In genomic region chr5:47751907-47752306, GRCm38 (mm10) we compare ENCODE assay signal across 32 mouse cellular contexts.
"Had no signal": no experiment of that assay in that cellular context is flagged by ENCODE, and none has a peak within 500 bp of the region (broad histone marks: within the 10 kb centered on the region; RNA-seq: fewer than 3 reads in every experiment).

No protein-coding gene starts in this region.

- H3K27ac ChIP-seq: heart, embryonic 10.5 days; heart, embryonic 13.5 days; heart, embryonic 15.5 days; hindbrain, embryonic 10.5 days; hindbrain, embryonic 12.5 days; hindbrain, embryonic 13.5 days; hindbrain, embryonic 14.5 days; hindbrain, embryonic 15.5 days; hindbrain, postnatal 0 days; kidney, embryonic 15.5 days; kidney, postnatal 0 days; layer of hippocampus, adult 2 months; left cerebral cortex, adult 2 months had no signal

- ATAC-seq: hindbrain, embryonic 16.5 days; hindbrain, postnatal 0 days; inflammation-experienced regulatory T-cells, adult 6 months had no signal

- DNase-seq: heart, postnatal 10 days; heart, postnatal 14 days; heart, postnatal 36 days; heart, postnatal 4 days; kidney, adult 11 months; kidney, adult 18-20 months; kidney, adult 2 months; kidney, adult 9 months; kidney, postnatal 10 days; kidney, postnatal 14 days; kidney, postnatal 25 days; kidney, postnatal 36 days; kidney, postnatal 4 days; layer of hippocampus, adult 9-11 months; layer of hippocampus, postnatal 36 days had no signal

- H3K36me3 ChIP-seq: heart, embryonic 10.5 days; heart, embryonic 12.5 days; heart, embryonic 13.5 days; heart, embryonic 15.5 days; hindbrain, embryonic 10.5 days; hindbrain, embryonic 12.5 days; hindbrain, embryonic 13.5 days; hindbrain, embryonic 15.5 days; kidney, embryonic 15.5 days had no signal

- H3K4me3 ChIP-seq: heart, embryonic 10.5 days; heart, embryonic 12.5 days; heart, embryonic 13.5 days; heart, embryonic 15.5 days; hindbrain, embryonic 10.5 days; hindbrain, embryonic 12.5 days; hindbrain, embryonic 13.5 days; hindbrain, embryonic 15.5 days; kidney, embryonic 15.5 days; layer of hippocampus, adult 2 months; left cerebral cortex, adult 2 months had no signal

- H3K4me2 ChIP-seq: heart, embryonic 11.5 days; heart, embryonic 12.5 days; heart, embryonic 13.5 days; heart, embryonic 15.5 days; hindbrain, embryonic 12.5 days; hindbrain, embryonic 13.5 days; hindbrain, embryonic 14.5 days; hindbrain, embryonic 15.5 days; kidney, embryonic 15.5 days had no signal

- H3K9me3 ChIP-seq: heart, embryonic 10.5 days; heart, embryonic 12.5 days; heart, embryonic 13.5 days; heart, embryonic 15.5 days; hindbrain, embryonic 10.5 days; hindbrain, embryonic 12.5 days; hindbrain, embryonic 13.5 days; hindbrain, embryonic 15.5 days; kidney, embryonic 15.5 days had no signal

- H3K9ac ChIP-seq: heart, embryonic 12.5 days; heart, embryonic 13.5 days; heart, embryonic 15.5 days; hindbrain, embryonic 12.5 days; hindbrain, embryonic 13.5 days; hindbrain, embryonic 14.5 days; hindbrain, embryonic 15.5 days; kidney, embryonic 15.5 days had no signal

- H3K4me1 ChIP-seq: heart, embryonic 10.5 days; heart, embryonic 12.5 days; heart, embryonic 13.5 days; heart, embryonic 15.5 days; hindbrain, embryonic 10.5 days; hindbrain, embryonic 12.5 days; hindbrain, embryonic 13.5 days; hindbrain, embryonic 15.5 days; kidney, embryonic 15.5 days had no signal

- H3K27me3 ChIP-seq: heart, embryonic 12.5 days; heart, embryonic 13.5 days; heart, embryonic 15.5 days; hindbrain, embryonic 12.5 days; hindbrain, embryonic 13.5 days; hindbrain, embryonic 15.5 days; kidney, embryonic 15.5 days had no signal
